Mouse (Mus musculus) liver, embryonic 18 days (tissue): ENCODE measurements around the gene Nufip2. TPM values are rescaled to one million over a fixed set of nuclear protein-coding genes. Genes with fewer than 3 reads are reported as not detected.

Source experiments
- polyA plus RNA-seq: library from polyadenylated mRNA; depleted of rRNA; stranded (reverse); fragments of >200 nt; gene quantifications from 2 replicates; pipeline ENCODE4 v1.2.3, GENCODE M21; 2012; rRNA removed

Nufip2 gene
- polyA plus RNA-seq, result 7.7 and 7.9 TPM in 2 replicates

DNA sequence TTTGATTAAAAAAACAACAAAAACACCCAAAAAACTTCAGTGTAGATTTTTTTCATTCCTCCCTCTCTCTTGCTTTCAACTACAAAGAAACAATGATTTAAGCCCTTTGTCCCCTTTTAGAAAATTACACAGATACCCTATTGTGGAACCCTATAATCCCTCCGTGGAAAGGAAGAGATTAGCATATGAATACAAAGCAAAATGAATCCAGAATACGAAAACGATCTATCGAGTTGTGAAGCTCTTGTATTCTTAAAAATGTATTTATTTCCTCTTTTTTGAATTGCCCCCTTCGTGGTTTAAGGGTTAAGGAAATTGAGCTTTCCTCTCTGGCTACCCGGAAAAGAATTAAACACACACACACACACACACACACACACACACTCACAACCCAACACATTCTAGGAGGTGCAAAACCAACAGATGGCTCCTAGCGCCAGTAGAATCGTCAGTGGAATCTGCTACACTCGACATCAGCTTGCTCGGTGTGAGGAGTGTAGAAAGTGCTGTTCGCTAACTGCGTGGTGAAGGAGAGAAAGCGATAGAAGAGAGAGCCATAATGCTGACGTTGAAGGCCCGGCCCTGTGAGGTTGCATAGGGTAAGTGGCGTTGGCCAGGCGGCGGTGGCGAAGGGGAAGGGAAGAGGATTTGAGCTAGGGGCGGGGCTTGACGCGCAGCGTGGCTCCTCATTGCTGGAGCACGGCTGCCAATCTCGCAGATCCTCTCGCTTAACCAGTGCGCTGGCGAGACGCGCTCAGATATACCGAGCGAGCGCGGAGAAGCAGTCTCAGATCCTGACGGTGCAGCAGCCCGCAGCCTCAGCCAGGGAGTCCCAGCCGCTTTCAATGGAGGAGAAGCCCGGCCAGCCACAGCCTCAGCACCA lies at the start of gene Nufip2:
Gene Nufip2, plus strand, starts transcription at position 773 of the 883 bp plus-strand sequence.

DNA sequence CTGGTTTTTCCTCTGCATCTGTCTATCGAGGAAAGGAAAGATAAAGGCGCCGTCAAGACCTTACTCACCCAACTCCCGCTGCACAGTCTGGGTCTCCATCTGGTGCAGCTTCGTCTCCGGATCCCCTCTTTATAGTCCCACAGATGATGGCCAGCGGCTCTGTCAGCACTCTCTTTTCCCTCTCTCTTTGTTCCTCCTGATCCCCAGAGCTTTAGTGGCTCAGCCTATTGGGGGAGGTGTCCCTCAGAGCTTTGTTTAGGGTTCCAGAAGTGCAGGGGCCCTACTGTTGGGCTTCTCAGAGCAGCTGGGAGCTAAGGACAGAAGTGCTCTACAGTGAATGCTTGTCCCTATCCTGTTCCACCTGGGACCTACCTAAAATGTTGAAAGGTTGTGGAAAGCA lies 39.2 kb downstream of the Nufip2 start, which contains the start of gene Cryba1:
Gene Cryba1, minus strand, starts transcription at position 101 of the 400 bp plus-strand sequence.

DNA sequence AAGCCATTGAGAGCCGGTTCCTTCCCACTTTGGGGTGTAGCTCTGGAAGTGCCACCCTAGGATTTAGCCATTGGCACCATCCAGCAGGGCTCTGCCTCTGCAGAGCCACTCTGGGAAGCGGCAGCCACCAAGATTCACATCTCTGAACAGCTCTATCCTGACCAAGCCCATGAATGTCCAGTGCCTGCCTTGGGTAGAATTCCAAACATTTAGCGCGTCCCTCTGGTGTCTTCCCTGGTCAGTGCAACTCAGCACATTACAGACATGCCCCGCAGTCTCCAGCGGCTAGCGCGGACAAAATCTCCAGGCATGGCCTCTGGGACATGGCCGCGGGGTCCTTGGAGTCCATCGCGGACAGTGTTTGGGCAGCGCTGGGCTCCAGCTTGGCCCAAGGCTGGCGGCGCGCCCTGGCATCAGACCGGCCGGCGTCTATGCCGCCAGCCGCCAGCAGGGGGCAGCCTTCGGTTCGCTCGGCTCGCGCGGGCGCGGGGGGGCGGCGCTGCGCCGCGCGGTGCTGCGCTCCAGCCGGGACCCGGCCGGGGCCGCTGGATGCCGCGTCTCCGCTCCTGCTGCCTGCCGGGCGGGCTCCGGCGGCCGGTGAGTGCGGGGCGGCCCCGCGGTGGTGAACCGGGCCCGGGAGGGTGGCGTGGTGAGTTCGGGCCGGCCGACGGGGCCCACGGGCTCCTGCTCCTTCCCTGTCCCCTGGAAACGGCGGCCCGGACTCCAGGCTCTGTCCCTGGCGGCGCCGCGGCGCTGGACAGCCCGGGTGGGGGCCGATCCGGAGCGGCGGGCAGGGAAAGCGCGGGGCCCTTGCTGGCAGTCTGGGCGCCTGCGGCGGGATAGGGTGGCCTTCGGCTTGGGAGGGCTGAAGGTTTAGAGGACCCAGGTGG lies 77.1 kb downstream of the Nufip2 start, which contains the start of gene Myo18a:
Gene Myo18a, plus strand, starts transcription at position 464 of the 890 bp plus-strand sequence.

DNA sequence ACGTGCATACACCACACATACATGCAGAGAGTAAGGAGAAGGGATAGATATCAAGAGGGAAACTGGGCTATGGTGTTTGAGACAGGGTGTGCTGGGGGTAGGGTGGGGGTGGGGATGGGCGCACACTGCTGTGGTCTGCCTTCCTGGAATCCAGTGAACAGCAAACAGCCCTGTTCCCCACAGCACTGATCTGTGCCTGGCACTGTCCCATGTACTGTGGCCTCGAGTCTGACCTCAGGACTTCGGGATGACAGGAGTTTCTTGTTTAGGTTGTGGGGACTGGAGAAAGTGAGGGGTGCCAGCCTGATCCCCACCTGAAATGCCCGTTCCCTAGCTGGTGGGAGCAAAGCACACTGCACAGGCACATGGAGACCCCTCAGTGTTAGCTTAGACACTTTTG lies 101.8 kb downstream of the Nufip2 start, which contains the start of gene Gm10277:
Gene Gm10277, minus strand, starts transcription at position 41 of the 400 bp plus-strand sequence.

Other genes starting within 250 kb of the Nufip2 start
- 0.10 and 0.23 TPM in 2 replicates for gene Coro6, start 223.7 kb upstream of the Nufip2 start, polyA plus RNA-seq
- 2.6 and 3.2 TPM in 2 replicates for gene Ankrd13b, start 196.5 kb upstream of the Nufip2 start, polyA plus RNA-seq
- gene Git1, start 192.6 kb upstream of the Nufip2 start, polyA plus RNA-seq, result 5.7 and 7.5 TPM in 2 replicates
- gene Abhd15, start 171.0 kb upstream of the Nufip2 start, polyA plus RNA-seq, result 1.6 TPM in 2 replicates
- gene Trp53i13, start 170.2 kb upstream of the Nufip2 start, polyA plus RNA-seq, result 3.1 and 3.6 TPM in 2 replicates
- 0.01 and 0.02 TPM in 2 replicates for gene Gm10392, start 167.0 kb upstream of the Nufip2 start, polyA plus RNA-seq
- 3.5 and 4.0 TPM in 2 replicates for gene Taok1, start 78.3 kb upstream of the Nufip2 start, polyA plus RNA-seq
- gene Cryba1, start 39.1 kb downstream of the Nufip2 start, polyA plus RNA-seq, result not detected in 2 replicates
- 13.3 and 19.1 TPM in 2 replicates for gene Myo18a, start 77.1 kb downstream of the Nufip2 start, polyA plus RNA-seq
- gene Gm10277, start 101.6 kb downstream of the Nufip2 start, polyA plus RNA-seq, result not detected in 2 replicates
- gene Pipox, start 207.9 kb downstream of the Nufip2 start, polyA plus RNA-seq, result 77.0 and 81.9 TPM in 2 replicates
- 0.02 and 0.06 TPM in 2 replicates for gene Sez6, start 244.6 kb downstream of the Nufip2 start, polyA plus RNA-seq